Mouse (Mus musculus): Measurements from ENCODE around the gene Ptgr1. TPM values are rescaled to one million over a fixed set of nuclear protein-coding genes. Genes with fewer than 3 reads are reported as not detected.

Gene Ptgr1
- polyA plus RNA-seq (2015; fragmentation: Nextera tagmentation; extraction: Ambion mirVana) = 31.1 and 33.3 TPM in 2 replicates

DNA sequence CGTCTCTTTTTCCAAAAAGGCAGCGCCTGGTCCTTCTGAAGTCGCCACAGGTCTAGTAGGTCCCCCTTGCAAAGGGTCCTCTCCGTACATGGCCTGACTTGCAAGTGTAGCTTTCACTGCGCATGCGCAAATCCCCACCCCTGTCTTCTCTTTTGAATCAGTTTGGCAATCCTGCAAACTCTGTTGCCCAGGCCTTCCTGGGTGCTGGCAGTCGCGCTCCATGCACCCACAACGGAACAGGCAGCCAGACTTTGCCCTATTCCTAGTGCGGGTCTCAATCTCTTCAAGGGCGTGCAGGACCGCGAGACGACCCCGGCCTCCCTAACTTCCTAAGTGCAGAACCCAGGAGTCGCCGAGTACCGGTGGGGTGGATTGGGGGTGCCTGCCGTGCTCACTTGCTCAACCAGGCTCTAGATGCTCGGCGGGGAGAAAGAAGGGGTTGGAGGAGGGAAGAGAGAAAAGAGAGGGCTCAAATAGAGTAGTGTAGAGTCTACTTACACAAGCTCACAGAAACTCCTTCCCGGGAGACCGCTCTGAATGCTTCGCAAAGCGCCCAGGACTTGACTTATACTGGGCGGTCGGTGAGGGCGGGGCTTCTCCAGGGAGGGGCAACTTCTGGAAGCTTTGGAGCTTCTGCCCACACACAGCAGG, at the start of gene Ptgr1:
Gene Ptgr1, minus strand, starts transcription at position 580 of the 651 bp plus-strand sequence.
- peak within 1 kb of the TSS; percentile 24; the same call in 1 of the 2 replicates for H3K27ac ChIP-seq (ENCODE audit: low read depth, low read length)
- H3K4me3 ChIP-seq (ENCODE audit: low read depth, low read length) = peak within 1 kb of the TSS; percentile 60
- H3K4me1 ChIP-seq (replicated peaks; ENCODE audit: control insufficient read depth, insufficient read depth, low read length) = peaks cover 4% of the 10 kb centered on the region; the same call in 1 of the 2 replicates
- WGBS = 1% methylated on average over 28 of the region's 28 CpGs
- no peaks in the 10 kb centered on the region for H3K9me3 ChIP-seq (ENCODE audit: control insufficient read depth)
- H3K4me2 ChIP-seq (replicated peaks; ENCODE audit: low read depth) = peak within 1 kb of the TSS; percentile 91
- peaks cover 6% of the 10 kb centered on the region; the same call in 1 of the 2 replicates for H3K36me3 ChIP-seq (ENCODE audit: control insufficient read depth, insufficient read depth)
- ATAC-seq = peak; percentile 38; the same call in 1 of the 2 replicates
- H3K27me3 ChIP-seq (replicated peaks; ENCODE audit: control insufficient read depth, insufficient read depth, low read length) = no peaks in the 10 kb centered on the region
- H3K9ac ChIP-seq (ENCODE audit: low read depth, low read length) = peak within 1 kb of the TSS; percentile 53
- no peak for TF ChIP-seq CTCF (IDR thresholded peaks at IDR 0.05; ENCODE audit: low read depth)

DNA sequence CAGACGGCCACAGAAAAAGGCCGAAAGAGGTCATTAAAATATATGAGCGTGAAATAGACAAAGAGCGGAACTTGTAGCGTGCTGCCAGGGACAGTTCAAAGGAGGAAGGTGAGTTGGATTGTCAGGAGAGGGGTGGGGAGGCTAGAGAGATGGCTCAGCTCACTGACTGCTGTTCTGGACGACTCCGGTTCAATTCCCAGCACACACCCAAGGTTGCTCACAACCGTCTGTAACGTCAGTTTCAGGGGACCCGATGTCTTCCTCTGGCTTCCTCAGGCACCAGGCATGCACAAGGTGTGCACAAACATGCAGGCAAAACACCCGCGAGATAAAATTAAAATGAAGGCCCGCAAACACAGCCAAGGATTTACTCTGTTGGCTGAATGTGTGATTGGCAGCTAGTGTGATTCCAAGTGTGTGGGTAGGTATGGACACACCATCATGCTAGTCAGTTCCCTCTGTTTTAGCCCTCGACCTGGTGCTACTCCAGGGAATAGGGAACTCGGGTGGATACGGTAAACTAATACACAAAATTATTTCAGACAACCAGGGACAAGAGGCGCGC, 48.9 kb upstream of the Ptgr1 start:
- Histone ChIP-seq H3K27ac (ENCODE audit: low read depth, low read length) (0 out of 2 replicates have a peak overlapping the region, but pooled peaks have one; percentile 64), H3K9ac (ENCODE audit: low read depth, low read length) (0 out of 2 replicates have a peak overlapping the region, but pooled peaks have one; percentile 47), H3K36me3 (ENCODE audit: control insufficient read depth, insufficient read depth) (no peaks in the 10 kb centered on the region), H3K4me3 (ENCODE audit: low read depth, low read length) (peak overlapping the region; percentile 63), H3K4me1 (replicated peaks; ENCODE audit: control insufficient read depth, insufficient read depth, low read length) (no peaks in the 10 kb centered on the region), H3K27me3 (replicated peaks; ENCODE audit: control insufficient read depth, insufficient read depth, low read length) (no peaks in the 10 kb centered on the region), H3K9me3 (ENCODE audit: control insufficient read depth) (no peaks in the 10 kb centered on the region), H3K4me2 (replicated peaks; ENCODE audit: low read depth) (peak overlapping the region; percentile 72)
- no peak for TF ChIP-seq CTCF (IDR thresholded peaks at IDR 0.05; ENCODE audit: low read depth)
- WGBS = 72% methylated on average over 18 of the region's 18 CpGs
- no peak for ATAC-seq

DNA sequence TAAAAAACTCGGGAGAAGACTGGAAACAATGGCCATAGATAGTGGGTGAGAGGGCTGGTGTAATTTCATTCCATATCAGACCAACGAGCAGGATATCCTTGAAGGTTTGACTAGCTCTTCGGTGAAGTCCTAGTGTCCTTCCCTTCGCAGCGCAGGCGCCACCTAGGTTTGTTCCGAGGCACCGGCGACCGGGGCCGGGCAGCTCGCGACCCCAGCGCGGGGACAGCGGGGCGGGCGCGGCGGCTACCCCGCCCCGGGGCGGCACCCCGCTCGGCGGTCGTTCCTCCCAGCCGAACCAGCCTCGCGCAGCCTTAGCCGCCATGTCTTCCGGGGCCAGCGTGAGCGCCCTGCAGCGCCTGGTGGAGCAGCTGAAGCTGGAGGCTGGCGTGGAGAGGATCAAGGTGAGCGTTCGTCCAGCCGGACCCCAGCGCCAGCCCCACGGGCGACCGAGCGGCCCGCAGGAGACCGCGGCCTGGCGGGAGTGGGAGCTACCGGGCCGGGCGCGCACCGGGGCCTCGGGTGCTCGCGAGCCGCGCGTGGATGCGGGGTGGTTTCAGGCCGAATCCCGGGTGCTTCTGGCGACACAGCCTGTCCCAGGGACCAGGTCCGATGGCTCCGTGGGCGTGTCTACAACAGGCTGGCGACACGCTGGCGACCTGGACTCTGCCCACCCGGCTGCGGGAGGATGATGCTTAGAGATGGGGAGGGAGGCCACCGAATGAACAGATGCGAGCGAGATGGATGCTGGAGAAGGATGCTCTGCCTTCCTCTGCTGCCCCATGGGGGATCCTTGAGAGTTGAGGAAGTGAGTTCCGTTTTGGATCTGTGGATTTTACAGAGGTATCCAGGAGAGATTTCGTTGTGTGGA, 48.2 kb upstream of the Ptgr1 start, which contains the start of gene Gng10:
Gene Gng10, plus strand, starts transcription at position 171 of the 868 bp plus-strand sequence.
- H3K9ac ChIP-seq (ENCODE audit: low read depth, low read length) = peak within 1 kb of the TSS; percentile 47
- peak within 1 kb of the TSS; percentile 72 for H3K4me2 ChIP-seq (replicated peaks; ENCODE audit: low read depth)
- WGBS = 7% methylated on average over 76 of the region's 76 CpGs
- no peaks in the 10 kb centered on the region for H3K27me3 ChIP-seq (replicated peaks; ENCODE audit: control insufficient read depth, insufficient read depth, low read length)
- no peaks in the 10 kb centered on the region for H3K36me3 ChIP-seq (ENCODE audit: control insufficient read depth, insufficient read depth)
- H3K4me3 ChIP-seq (ENCODE audit: low read depth, low read length) = peak within 1 kb of the TSS; percentile 63
- TF ChIP-seq CTCF (IDR thresholded peaks at IDR 0.05; ENCODE audit: low read depth) = peak; percentile 25; the same call in 1 of the 2 replicates
- H3K27ac ChIP-seq (ENCODE audit: low read depth, low read length) = peak within 1 kb of the TSS; percentile 64; the same call in 1 of the 2 replicates
- H3K4me1 ChIP-seq (replicated peaks; ENCODE audit: control insufficient read depth, insufficient read depth, low read length) = no peaks in the 10 kb centered on the region
- peak; percentile 83 for ATAC-seq
- H3K9me3 ChIP-seq (ENCODE audit: control insufficient read depth) = no peaks in the 10 kb centered on the region

DNA sequence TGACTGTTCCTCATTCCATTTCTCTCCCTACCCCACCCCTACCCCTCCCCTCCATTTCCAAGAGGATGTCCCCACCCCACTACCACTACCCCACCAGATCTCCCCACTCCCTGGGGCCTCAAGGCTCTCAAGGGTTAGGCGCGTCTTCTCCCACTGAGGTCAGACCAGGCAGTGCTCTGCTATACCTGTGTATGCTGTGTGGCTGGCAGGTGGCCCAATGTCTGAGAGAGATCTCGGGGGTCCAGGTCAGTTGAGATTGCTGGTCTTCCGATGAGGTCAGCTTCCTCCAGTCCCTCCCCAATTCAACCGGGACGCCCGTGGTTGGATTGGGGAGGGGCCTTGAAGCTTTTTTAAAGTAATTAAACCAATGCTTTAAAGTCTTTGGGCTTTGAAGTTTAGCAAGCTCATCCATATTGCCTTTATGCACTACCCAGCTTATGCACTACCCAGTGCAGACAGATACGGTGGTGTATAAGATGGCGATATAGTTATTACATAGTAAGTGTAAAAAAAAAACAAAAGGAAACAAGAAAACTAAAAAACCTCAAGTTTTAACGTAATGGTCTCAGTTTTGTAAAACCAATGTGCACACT, 47.5 kb upstream of the Ptgr1 start:
- H3K27ac ChIP-seq (ENCODE audit: low read depth, low read length) = no peak overlapping the region
- no peak for TF ChIP-seq CTCF (IDR thresholded peaks at IDR 0.05; ENCODE audit: low read depth)
- no peak overlapping the region for H3K9ac ChIP-seq (ENCODE audit: low read depth, low read length)
- no peaks in the 10 kb centered on the region for H3K9me3 ChIP-seq (ENCODE audit: control insufficient read depth)
- H3K4me1 ChIP-seq (replicated peaks; ENCODE audit: control insufficient read depth, insufficient read depth, low read length) = no peaks in the 10 kb centered on the region
- ATAC-seq = no peak
- 79% methylated on average over 10 of the region's 10 CpGs for WGBS
- no peaks in the 10 kb centered on the region for H3K36me3 ChIP-seq (ENCODE audit: control insufficient read depth, insufficient read depth)
- H3K4me3 ChIP-seq (ENCODE audit: low read depth, low read length) = peak overlapping the region; percentile 63
- H3K4me2 ChIP-seq (replicated peaks; ENCODE audit: low read depth) = peak overlapping the region; percentile 72
- H3K27me3 ChIP-seq (replicated peaks; ENCODE audit: control insufficient read depth, insufficient read depth, low read length) = no peaks in the 10 kb centered on the region

DNA sequence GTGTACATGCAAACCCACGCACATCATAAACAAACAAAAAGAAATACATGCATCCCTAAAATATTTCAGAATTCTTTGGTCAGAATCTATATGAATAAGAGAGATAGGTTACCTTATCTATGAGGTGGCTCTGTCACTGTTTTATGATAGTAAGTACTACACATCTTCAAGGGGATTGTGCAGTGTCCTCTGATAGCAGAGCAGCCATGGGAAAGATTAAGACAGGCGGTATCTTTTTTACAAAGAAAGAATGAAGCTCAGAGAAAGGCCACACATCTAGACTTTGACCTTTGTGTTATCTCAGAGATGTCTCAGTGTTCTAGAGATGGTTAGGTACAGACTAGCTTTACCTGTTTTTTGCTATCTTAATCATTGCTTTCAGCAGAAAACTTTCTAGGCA, 30.0 kb upstream of the Ptgr1 start:
- H3K9ac ChIP-seq (ENCODE audit: low read depth, low read length) = no peak overlapping the region
- no peaks in the 10 kb centered on the region for H3K9me3 ChIP-seq (ENCODE audit: control insufficient read depth)
- no peaks in the 10 kb centered on the region for H3K4me1 ChIP-seq (replicated peaks; ENCODE audit: control insufficient read depth, insufficient read depth, low read length)
- peaks cover 27% of the 10 kb centered on the region for H3K36me3 ChIP-seq (ENCODE audit: control insufficient read depth, insufficient read depth)
- no peaks in the 10 kb centered on the region for H3K27me3 ChIP-seq (replicated peaks; ENCODE audit: control insufficient read depth, insufficient read depth, low read length)
- WGBS = 57% methylated on average over 2 of the region's 2 CpGs
- H3K4me3 ChIP-seq (ENCODE audit: low read depth, low read length) = no peak overlapping the region
- no peak overlapping the region for H3K27ac ChIP-seq (ENCODE audit: low read depth, low read length)
- TF ChIP-seq CTCF (IDR thresholded peaks at IDR 0.05; ENCODE audit: low read depth) = no peak
- H3K4me2 ChIP-seq (replicated peaks; ENCODE audit: low read depth) = no peak overlapping the region
- ATAC-seq = no peak

Data from intestine, postnatal 0 days (tissue).